ENCODE assay signal across 21 mouse cellular contexts in genomic region chr11:5703341-5703740, GRCm38 (mm10). TPM values are rescaled to one million over a fixed set of nuclear protein-coding genes. Genes with fewer than 3 reads are reported as not detected.
DNase-seq lines count a peak whose midpoint lies in the region; ATAC-seq and TF ChIP-seq lines count a peak whose summit lies in the region.
"Had no signal": no experiment of that assay in that cellular context is flagged by ENCODE, and none has a peak within 500 bp of the region (broad histone marks: within the 10 kb centered on the region; RNA-seq: fewer than 3 reads in every experiment).

No protein-coding gene starts in this region.

- no peak overlapping the region for H3K9ac ChIP-seq in heart, adult 2 months (ENCODE audit: low read depth, low read length)
- H3K9ac ChIP-seq in liver, postnatal 0 days (replicated peaks) = no peak overlapping the region
- no peak overlapping the region for H3K9ac ChIP-seq in liver, embryonic 11.5 days (ENCODE audit: low read depth, low read length)
- H3K9ac ChIP-seq: embryonic facial prominence, embryonic 13.5 days; forebrain, embryonic 13.5 days; heart, embryonic 15.5 days; hindbrain, embryonic 14.5 days had no signal

- peaks cover 5% of the 10 kb centered on the region for H3K4me1 ChIP-seq in heart, adult 2 months (ENCODE audit: control insufficient read depth, insufficient read depth, low read length)
- H3K4me1 ChIP-seq in heart, embryonic 10.5 days = peaks cover 14% of the 10 kb centered on the region
- peaks cover 21% of the 10 kb centered on the region for H3K4me1 ChIP-seq in liver, postnatal 0 days (ENCODE audit: insufficient read depth)
- H3K4me1 ChIP-seq in liver, embryonic 11.5 days (replicated peaks; ENCODE audit: control insufficient read depth, insufficient read depth, low read length) = peaks cover 10% of the 10 kb centered on the region

- H3K9me3 ChIP-seq in heart, embryonic 10.5 days = no peaks in the 10 kb centered on the region
- H3K9me3 ChIP-seq in liver, postnatal 0 days (ENCODE audit: low read length) = no peaks in the 10 kb centered on the region
- H3K9me3 ChIP-seq in liver, embryonic 11.5 days (ENCODE audit: control insufficient read depth, low read length) = no peaks in the 10 kb centered on the region
- H3K9me3 ChIP-seq: embryonic facial prominence, embryonic 13.5 days; forebrain, embryonic 13.5 days; heart, embryonic 15.5 days; hindbrain, embryonic 10.5 days had no signal

- POLR2A ChIA-PET in Patski (lab: Charles Lee) = no interaction called here

- no peak for TF ChIP-seq POLR2A in heart, adult 2 months (IDR thresholded peaks at IDR 0.05; ENCODE audit: insufficient read depth, low read depth, low read length)

- H3K27ac ChIP-seq in heart, adult 2 months = no peak overlapping the region
- no peak overlapping the region for H3K27ac ChIP-seq in heart, embryonic 10.5 days
- no peak overlapping the region for H3K27ac ChIP-seq in liver, postnatal 0 days (ENCODE audit: low read depth)
- no peak overlapping the region for H3K27ac ChIP-seq in liver, embryonic 11.5 days (ENCODE audit: low read depth, low read length)
- H3K27ac ChIP-seq: embryonic facial prominence, embryonic 13.5 days; forebrain, embryonic 13.5 days; heart, embryonic 15.5 days; hindbrain, embryonic 10.5 days; hindbrain, embryonic 14.5 days had no signal

- H3K36me3 ChIP-seq in heart, adult 2 months (ENCODE audit: control insufficient read depth, insufficient read depth, low read length) = no peaks in the 10 kb centered on the region
- peaks cover 30% of the 10 kb centered on the region for H3K36me3 ChIP-seq in heart, embryonic 10.5 days
- H3K36me3 ChIP-seq in liver, postnatal 0 days (replicated peaks; ENCODE audit: insufficient read depth, low read length) = no peaks in the 10 kb centered on the region
- H3K36me3 ChIP-seq in liver, embryonic 11.5 days (ENCODE audit: control insufficient read depth, insufficient read depth, low read length) = peaks cover 14% of the 10 kb centered on the region

- H3K79me2 ChIP-seq in heart, adult 2 months (replicated peaks; ENCODE audit: control insufficient read depth, insufficient read depth, low read length) = 0 out of 2 replicates have a peak, but pooled peaks cover 2% of the 10 kb centered on the region

- DNase-seq in heart, adult 2 months = no peak
- no peak for DNase-seq in heart, embryonic 10.5 days (ENCODE audit: low spot score)
- no peak for DNase-seq in liver, postnatal 0 days
- no peak for DNase-seq in liver, embryonic 11.5 days (ENCODE audit: low spot score)
- DNase-seq in ES-CJ7 (ENCODE audit: low read depth, low spot score) (peak; percentile 19), Patski (ENCODE audit: low read depth, low spot score) (no peak)
- no peak for DNase-seq in layer of hippocampus, adult 9-11 months
- DNase-seq: adrenal gland, postnatal 10 days; cerebellum, adult 11 months; cerebellum, adult 8-10 months; cerebellum, postnatal 25 days; gastrocnemius, postnatal 36 days had no signal

- TF ChIP-seq CTCF in heart, adult 2 months (IDR thresholded peaks at IDR 0.05) = 0 out of 2 replicates have a peak, but pooled peaks have one; percentile 2
- TF ChIP-seq CTCF in liver, postnatal 0 days (IDR thresholded peaks at IDR 0.05; ENCODE audit: low read depth) = 0 out of 2 replicates have a peak, but pooled peaks have one; percentile 13
- TF ChIP-seq CTCF in Patski (IDR thresholded peaks at IDR 0.05) = peak; percentile 6

- no peaks in the 10 kb centered on the region for H3K27me3 ChIP-seq in heart, adult 2 months (ENCODE audit: control insufficient read depth, insufficient read depth, low read length)
- no peaks in the 10 kb centered on the region for H3K27me3 ChIP-seq in heart, embryonic 10.5 days (ENCODE audit: insufficient read depth, poor library complexity, severe bottlenecking)
- H3K27me3 ChIP-seq in liver, postnatal 0 days (ENCODE audit: insufficient read depth, low read length) = no peaks in the 10 kb centered on the region
- no peaks in the 10 kb centered on the region for H3K27me3 ChIP-seq in liver, embryonic 11.5 days (replicated peaks; ENCODE audit: control insufficient read depth, insufficient read depth, low read length)
- no peaks in the 10 kb centered on the region for H3K27me3 ChIP-seq in Patski
- H3K27me3 ChIP-seq: CH12.LX; embryonic facial prominence, embryonic 13.5 days; forebrain, embryonic 13.5 days; heart, embryonic 15.5 days had no signal

- CTCF ChIA-PET in Patski (lab: Charles Lee) = no interaction called here

- no peak for TF ChIP-seq EP300 in heart, adult 2 months (IDR thresholded peaks at IDR 0.05; ENCODE audit: insufficient read depth, low read depth, low read length)
- no peak for TF ChIP-seq EP300 in liver, postnatal 0 days (IDR thresholded peaks at IDR 0.05; ENCODE audit: low read depth)

- in situ Hi-C loops in Patski (cut with MboI; ENCODE audit: low pct_unique_long_range_greater_than_20kb) = no loop called here

- no peak for ATAC-seq in liver, postnatal 0 days
- ATAC-seq in liver, embryonic 11.5 days (replicated peaks; ENCODE audit: low FRiP score) = no peak
- ATAC-seq in Patski = no peak
- no peak for ATAC-seq in monocyte, adult 5-6 weeks (replicated peaks; ENCODE audit: insufficient number of reproducible peaks, low FRiP score, low TSS enrichment, poor library complexity, severe bottlenecking)
- ATAC-seq: forebrain, embryonic 13.5 days; intestine, embryonic 16.5 days had no signal

- no peak overlapping the region for H3K4me3 ChIP-seq in heart, adult 2 months
- H3K4me3 ChIP-seq in heart, embryonic 10.5 days = no peak overlapping the region
- H3K4me3 ChIP-seq in liver, postnatal 0 days (ENCODE audit: low read depth, low read length) = no peak overlapping the region
- no peak overlapping the region for H3K4me3 ChIP-seq in liver, embryonic 11.5 days (ENCODE audit: low read depth, low read length)
- H3K4me3 ChIP-seq: embryonic facial prominence, embryonic 13.5 days; forebrain, embryonic 13.5 days; heart, embryonic 15.5 days; hindbrain, embryonic 10.5 days had no signal

- 95% methylated on average over 1 of the region's 1 CpGs for WGBS in heart, adult 2 months
- WGBS in heart, embryonic 10.5 days = 85% methylated on average over 1 of the region's 1 CpGs
- 92% methylated on average over 1 of the region's 1 CpGs for WGBS in liver, postnatal 0 days (ENCODE audit: insufficient replicate concordance)
- WGBS in liver, embryonic 11.5 days = 91% methylated on average over 1 of the region's 1 CpGs

- intact Hi-C loops in heart, adult 2 months (cut with DNase I) = loop anchor here (10.0 kb wide), 1 partner anchor 561 kb away; the partner anchor contains the start of gene Ddx56

- no peak overlapping the region for H3K4me2 ChIP-seq in liver, postnatal 0 days (ENCODE audit: low read depth, low read length)
- no peak overlapping the region for H3K4me2 ChIP-seq in liver, embryonic 11.5 days
- H3K4me2 ChIP-seq: embryonic facial prominence, embryonic 13.5 days; forebrain, embryonic 13.5 days; heart, embryonic 11.5 days; heart, embryonic 15.5 days; hindbrain, embryonic 14.5 days had no signal

RNA-seq across cellular contexts. Expression of gene Mrps24, which starts 12.1 kb away (rescaled TPM):
- 100 to 1,000 TPM; 151 to 166 TPM for total RNA-seq in heart, adult 2 months (2021)
- polyA plus RNA-seq in heart, adult 2 months (2012; rRNA removed) = 136 and 178 TPM in 2 replicates
- polyA plus RNA-seq in heart, embryonic 10.5 days (2016; fragmentation: Nextera tagmentation; extraction: Ambion mirVana) = 177 and 181 TPM in 2 replicates
- 119 and 122 TPM in 2 replicates for polyA plus RNA-seq in liver, postnatal 0 days (2015; fragmentation: Nextera tagmentation; extraction: Ambion mirVana)
- 203 and 204 TPM in 2 replicates for polyA plus RNA-seq in liver, embryonic 11.5 days (2014; fragmentation: Nextera tagmentation; extraction: Ambion mirVana)
- 98.7 TPM for polyA plus RNA-seq in Patski (2021)
- 29.1 to 47.5 TPM (median 33.5 TPM) in 3 replicates for total RNA-seq in monocyte, adult 5-6 weeks (2017)

RNA-seq across cellular contexts. Expression of gene Urgcp, which starts 58.8 kb away (rescaled TPM):
- total RNA-seq in heart, adult 2 months (2021) = 10 to 100 TPM; 58.5 to 69.8 TPM
- 26.1 and 35.7 TPM in 2 replicates for polyA plus RNA-seq in heart, adult 2 months (2012; rRNA removed)
- 21.3 and 29.9 TPM in 2 replicates for polyA plus RNA-seq in heart, embryonic 10.5 days (2016; fragmentation: Nextera tagmentation; extraction: Ambion mirVana)
- polyA plus RNA-seq in liver, postnatal 0 days (2015; fragmentation: Nextera tagmentation; extraction: Ambion mirVana) = 7.1 and 8.2 TPM in 2 replicates
- 17.0 and 17.1 TPM in 2 replicates for polyA plus RNA-seq in liver, embryonic 11.5 days (2014; fragmentation: Nextera tagmentation; extraction: Ambion mirVana)
- 25.5 TPM for polyA plus RNA-seq in Patski (2021)
- 7.2 to 13.7 TPM (median 10.5 TPM) in 3 replicates for total RNA-seq in monocyte, adult 5-6 weeks (2017)
